Mouse (Mus musculus) inflammation-experienced regulatory T-cells, adult 16 weeks (primary cell): Measurements from ENCODE around the gene Abhd17a. TPM values are rescaled to one million over a fixed set of nuclear protein-coding genes. Genes with fewer than 3 reads are reported as not detected.

Experiments used
- polyA plus RNA-seq: library from polyadenylated mRNA; unstranded; fragments of 100-300 nt; shearing (Covaris generic); gene quantifications from one replicate; pipeline ENCODE4 v1.2.1, GENCODE M21; 2017

Abhd17a gene
- 36.0 TPM for polyA plus RNA-seq

DNA sequence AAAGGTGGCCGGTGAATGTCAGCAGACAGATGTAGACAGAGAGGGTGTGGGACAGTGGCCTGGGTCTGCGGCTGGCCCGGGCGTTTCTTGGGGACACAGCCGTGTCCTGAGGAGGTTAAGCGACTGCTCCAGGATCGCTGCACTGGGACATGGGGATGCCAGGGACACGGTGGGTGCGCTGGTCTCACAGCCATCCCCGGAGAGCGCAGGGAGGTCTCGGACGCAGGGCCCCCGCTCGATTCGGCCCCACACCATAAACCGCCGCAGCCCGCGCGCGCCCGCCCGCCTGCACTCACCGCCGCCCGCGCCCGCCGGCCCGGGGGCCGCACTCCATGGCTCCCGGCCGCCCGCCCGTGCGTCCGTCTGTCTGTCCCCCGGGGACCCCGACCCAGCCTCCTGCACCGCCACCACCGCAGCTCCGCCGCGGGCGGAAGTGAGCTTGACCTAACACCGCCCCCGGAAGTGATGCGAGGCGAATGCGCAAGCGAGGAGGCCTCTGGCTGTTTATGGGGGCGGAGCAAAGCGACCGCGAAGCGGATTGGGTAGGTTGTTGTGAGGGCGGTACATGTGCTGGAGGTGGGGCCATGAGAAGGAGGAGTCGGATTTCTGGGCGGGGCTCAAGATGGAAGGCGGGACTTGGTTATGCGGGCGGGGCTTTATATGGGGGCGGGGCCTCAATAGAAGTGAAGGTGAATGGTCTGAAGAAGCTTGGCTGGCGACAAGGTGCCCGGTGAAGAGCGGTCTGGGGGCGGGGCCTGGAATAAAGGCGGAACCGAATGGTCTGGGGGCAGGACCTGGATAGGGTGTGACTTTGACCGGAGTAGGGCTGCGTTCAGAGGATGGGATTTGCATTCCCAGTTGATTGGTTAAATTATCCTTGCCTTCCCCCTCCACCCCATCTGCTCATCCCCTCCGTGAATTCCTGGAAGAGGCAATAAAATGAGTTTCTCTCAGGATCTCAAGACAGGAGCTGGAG, at the start of gene Abhd17a:
TSS of gene Abhd17a (minus strand) at position 463 of the 976 bp plus-strand sequence.

GRCm38 (mm10) chr10:80622661-80623456, 32.7 kb upstream of the Abhd17a start, which contains the start of gene Csnk1g2:
Gene Csnk1g2 (plus strand): TSS chr10:80622838.

GRCm38 (mm10) chr10:80605721-80606120, 15.6 kb upstream of the Abhd17a start, which contains the start of gene Gm49322:
Gene Gm49322 (plus strand): TSS chr10:80606021.

GRCm38 (mm10) chr10:80602698-80603325, 12.7 kb upstream of the Abhd17a start, which contains the start of the genes Scamp4 and Adat3:
Gene Scamp4 (plus strand): TSS chr10:80602872.
Gene Adat3 (plus strand): TSS chr10:80602880.

GRCm38 (mm10) chr10:80577195-80578130, 12.7 kb downstream of the Abhd17a start, which contains the start of gene Klf16:
Gene Klf16 (minus strand): TSS chr10:80577321.

GRCm38 (mm10) chr10:80561116-80561944, 28.8 kb downstream of the Abhd17a start, which contains the start of gene Rexo1:
Gene Rexo1 (minus strand): TSS chr10:80561560.

DNA sequence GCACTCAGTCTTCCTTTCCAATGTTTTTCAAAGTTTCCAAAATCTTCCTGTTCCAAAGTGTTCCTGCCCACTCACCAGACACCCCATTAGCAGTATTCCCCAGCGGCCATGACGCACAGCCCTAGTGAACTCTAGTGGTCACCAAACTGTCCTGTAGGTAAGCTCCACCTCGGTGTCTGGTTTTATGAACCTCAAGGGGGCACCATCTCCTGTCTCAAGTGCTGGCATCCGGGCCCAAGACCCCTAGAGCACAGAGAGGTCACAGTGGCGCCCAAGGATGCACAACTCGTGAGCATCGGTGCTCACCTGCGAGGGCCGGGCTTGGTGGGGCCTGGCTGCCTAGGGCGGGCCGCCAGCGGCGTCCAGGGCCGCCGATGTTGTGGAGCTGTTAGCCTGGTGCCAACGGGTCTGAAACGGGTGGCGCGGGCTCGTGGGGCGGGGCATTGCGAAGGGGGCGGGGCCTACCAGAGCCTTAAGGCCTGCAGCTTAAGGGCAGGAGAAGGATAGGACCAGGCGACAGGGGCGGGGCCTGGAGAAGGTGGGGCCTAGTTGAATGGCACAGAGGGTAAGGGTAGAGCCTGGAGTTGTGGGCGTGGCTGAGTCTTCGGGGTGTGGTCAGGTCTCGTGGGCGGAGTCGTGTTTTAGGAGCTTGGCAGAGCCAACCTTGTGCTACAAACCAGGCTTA, 51.3 kb downstream of the Abhd17a start, which contains the start of gene Atp8b3:
TSS of gene Atp8b3 (minus strand) at position 415 of the 685 bp plus-strand sequence.

Other genes with a start within 250 kb of the Abhd17a start
- not detected for gene Adamtsl5, start 241.9 kb downstream of the Abhd17a start, polyA plus RNA-seq
- gene Plk5, start 233.9 kb downstream of the Abhd17a start, polyA plus RNA-seq = not detected
- gene Mex3d, start 202.7 kb downstream of the Abhd17a start, polyA plus RNA-seq = 0.29 TPM
- 34.4 TPM for gene Mbd3, start 190.8 kb downstream of the Abhd17a start, polyA plus RNA-seq
- gene Uqcr11, start 183.5 kb downstream of the Abhd17a start, polyA plus RNA-seq = 258 TPM
- 31.6 TPM for gene Tcf3, start 156.7 kb downstream of the Abhd17a start, polyA plus RNA-seq
- not detected for gene Onecut3, start 95.5 kb downstream of the Abhd17a start, polyA plus RNA-seq
- gene Atp8b3, start 51.2 kb downstream of the Abhd17a start, polyA plus RNA-seq = not detected
- gene Rexo1, start 28.8 kb downstream of the Abhd17a start, polyA plus RNA-seq = 59.7 TPM
- 1.1 TPM for gene Klf16, start 13.0 kb downstream of the Abhd17a start, polyA plus RNA-seq
- gene Scamp4, start 12.5 kb upstream of the Abhd17a start, polyA plus RNA-seq = 136 TPM
- gene Adat3, start 12.5 kb upstream of the Abhd17a start, polyA plus RNA-seq = 6.4 TPM
- 10.5 TPM for gene Gm49322, start 15.7 kb upstream of the Abhd17a start, polyA plus RNA-seq
- gene Csnk1g2, start 32.5 kb upstream of the Abhd17a start, polyA plus RNA-seq = 9.8 TPM
- 4.6 TPM for gene Btbd2, start 66.7 kb upstream of the Abhd17a start, polyA plus RNA-seq
- gene Mknk2, start 87.8 kb upstream of the Abhd17a start, polyA plus RNA-seq = 17.5 TPM
- gene Mob3a, start 111.6 kb upstream of the Abhd17a start, polyA plus RNA-seq = 426 TPM
- 188 TPM for gene Izumo4, start 111.8 kb upstream of the Abhd17a start, polyA plus RNA-seq
- 52.0 TPM for gene Ap3d1, start 151.9 kb upstream of the Abhd17a start, polyA plus RNA-seq
- 9.4 TPM for gene Dot1l, start 164.9 kb upstream of the Abhd17a start, polyA plus RNA-seq
- gene Sf3a2, start 207.9 kb upstream of the Abhd17a start, polyA plus RNA-seq = 68.2 TPM
- 259 TPM for gene Plekhj1, start 208.3 kb upstream of the Abhd17a start, polyA plus RNA-seq
- not detected for gene Amh, start 214.9 kb upstream of the Abhd17a start, polyA plus RNA-seq
- gene Jsrp1, start 223.2 kb upstream of the Abhd17a start, polyA plus RNA-seq = not detected
- 2,156 TPM for gene Oaz1, start 236.3 kb upstream of the Abhd17a start, polyA plus RNA-seq